Mouse (Mus musculus) limb, embryonic 14.5 days (tissue): ENCODE measurements at regions not wholly inside any gene's neighbourhood (a gene's known extent, or its start where the extent isn't known, plus 50 kb on each side); places are given as distances from the start of the nearest gene placed in this dataset.

Source experiments
- ATAC-seq: fragments of 200-750 bp; cut with Nextera tagmentation; 2 replicates; pipeline ENCODE4 v1.8.0; 2017; ENCODE audit warnings: low read depth, moderate number of reproducible peaks, moderate TSS enrichment; ENCODE audit not compliant: low FRiP score
- DNase-seq: peaks from one replicate; pipeline ENCODE4 v3.0.0-alpha.2; 2015; ENCODE audit warnings: low spot score
- H3K27ac ChIP-seq: fragments of 300-500 bp; sonication (generic); replicated peaks from 2 replicates; pipeline ENCODE4 v1.5.1; 2014; ENCODE audit warnings: low read depth, mild to moderate bottlenecking, low read length, moderate library complexity, mixed read lengths
- H3K27me3 ChIP-seq: fragments of 300-500 bp; sonication (generic); 2 replicates; pipeline ENCODE4 v1.6.1; 2014; ENCODE audit warnings: low read length, mixed read lengths; ENCODE audit not compliant: control insufficient read depth, insufficient read depth
- H3K36me3 ChIP-seq: fragments of 300-500 bp; sonication (generic); 2 replicates; pipeline ENCODE4 v1.6.1; 2014; ENCODE audit warnings: mild to moderate bottlenecking, low read length, moderate library complexity, mixed read lengths; ENCODE audit not compliant: control insufficient read depth, insufficient read depth
- H3K4me1 ChIP-seq: fragments of 300-500 bp; sonication (generic); 2 replicates; pipeline ENCODE4 v1.6.1; 2014; ENCODE audit warnings: antibody characterized with exemption, low read length, mixed read lengths; ENCODE audit not compliant: control insufficient read depth, insufficient read depth
- H3K4me2 ChIP-seq: fragments of 300-500 bp; sonication (generic); replicated peaks from 2 replicates; pipeline ENCODE4 v1.6.1; 2014; ENCODE audit warnings: low read depth, mild to moderate bottlenecking, low read length, moderate library complexity; ENCODE audit not compliant: severe bottlenecking
- H3K4me3 ChIP-seq: fragments of 300-500 bp; sonication (generic); replicated peaks from 2 replicates; pipeline ENCODE4 v1.5.1; 2014; ENCODE audit warnings: low read length
- H3K9ac ChIP-seq: fragments of 300-500 bp; sonication (generic); 2 replicates; pipeline ENCODE4 v1.6.1; 2014; ENCODE audit warnings: mild to moderate bottlenecking, low read depth, low read length, moderate library complexity; ENCODE audit not compliant: severe bottlenecking
- H3K9me3 ChIP-seq: fragments of 300-500 bp; sonication (generic); 2 replicates; pipeline ENCODE4 v1.6.1; 2016; ENCODE audit warnings: low read length; ENCODE audit not compliant: control insufficient read depth
- POLR2A ChIP-seq: fragments of 200-500 bp; IDR thresholded peaks from 2 replicates; pipeline ENCODE4 v1.8.0; 2012; ENCODE audit warnings: inconsistent platforms, mild to moderate bottlenecking, moderate library complexity, borderline replicate concordance; ENCODE audit not compliant: insufficient read depth, insufficient read length; ENCODE audit errors: extremely low read depth
- WGBS: fragments of 180-500 bp; shearing (Covaris S2); extraction: QIAGEN DNeasy Blood & Tissue Kit; methylation state at CpG from one replicate; pipeline ENCODE4 v1.1.7; 2014; 5-methylcytosine and 5-hydroxymethylcytosine counted together

- Histone ChIP-seq H3K9me3 (no peaks in the 10 kb centered on the region), H3K9ac (no peak overlapping the region), H3K36me3 (no peaks in the 10 kb centered on the region), H3K27ac (peak overlapping the region; percentile 33; the same call in 1 of the 2 replicates), H3K4me2 (no peak overlapping the region), H3K4me3 (no peak overlapping the region), H3K4me1 (0 out of 2 replicates have a peak, but pooled peaks cover 4% of the 10 kb centered on the region), H3K27me3 (no peaks in the 10 kb centered on the region)
- DNase-seq (peak; percentile 85), ATAC-seq (peak; percentile 76)
- no peak for TF ChIP-seq POLR2A
- WGBS = 31% methylated on average over 2 of the region's 2 CpGs
These were observed 65.2 kb upstream of the Cabcoco1 start for GRCm38 (mm10) chr10:68606848-68607247.

- TF ChIP-seq POLR2A = no peak
- Histone ChIP-seq H3K4me1 (0 out of 2 replicates have a peak, but pooled peaks cover 3% of the 10 kb centered on the region), H3K27ac (no peak overlapping the region), H3K9me3 (no peaks in the 10 kb centered on the region), H3K27me3 (no peaks in the 10 kb centered on the region), H3K9ac (no peak overlapping the region), H3K36me3 (no peaks in the 10 kb centered on the region), H3K4me2 (no peak overlapping the region), H3K4me3 (no peak overlapping the region)
- WGBS = 78% methylated on average over 9 of the region's 9 CpGs
- no peak for DNase-seq
- no peak for ATAC-seq
These were observed 70.2 kb upstream of the Cabcoco1 start for GRCm38 (mm10) chr10:68611906-68612305.

- Histone ChIP-seq H3K9me3 (no peaks in the 10 kb centered on the region), H3K4me3 (no peak overlapping the region), H3K36me3 (no peaks in the 10 kb centered on the region), H3K27me3 (no peaks in the 10 kb centered on the region), H3K4me1 (no peaks in the 10 kb centered on the region), H3K9ac (no peak overlapping the region), H3K27ac (no peak overlapping the region), H3K4me2 (no peak overlapping the region)
- ATAC-seq (no peak), DNase-seq (no peak)
- WGBS = 77% methylated on average over 3 of the region's 3 CpGs
- TF ChIP-seq POLR2A = no peak
These were observed 71.0 kb upstream of the Cabcoco1 start for GRCm38 (mm10) chr10:68612727-68613126.

- H3K4me2 ChIP-seq = no peak overlapping the region
- no peak overlapping the region for H3K9ac ChIP-seq
- H3K4me3 ChIP-seq = no peak overlapping the region
- WGBS = 26% methylated on average over 5 of the region's 5 CpGs
- 0 out of 2 replicates have a peak, but pooled peaks cover 10% of the 10 kb centered on the region for H3K4me1 ChIP-seq
- DNase-seq (peak; percentile 57), ATAC-seq (peak; percentile 44; the same call in 1 of the 2 replicates)
- H3K9me3 ChIP-seq = no peaks in the 10 kb centered on the region
- no peak overlapping the region for H3K27ac ChIP-seq
- TF ChIP-seq POLR2A = no peak
- no peaks in the 10 kb centered on the region for H3K36me3 ChIP-seq
- no peaks in the 10 kb centered on the region for H3K27me3 ChIP-seq
These were observed 82.1 kb upstream of the Cabcoco1 start for GRCm38 (mm10) chr10:68623786-68624185.

GRCm38 (mm10) chr10:68625329-68625728, 83.6 kb upstream of the Cabcoco1 start:
- 0 out of 2 replicates have a peak, but pooled peaks cover 10% of the 10 kb centered on the region for H3K4me1 ChIP-seq
- H3K27ac ChIP-seq = no peak overlapping the region

GRCm38 (mm10) chr10:68625752-68626151, 84.1 kb upstream of the Cabcoco1 start:
- Histone ChIP-seq H3K9ac (no peak overlapping the region), H3K36me3 (no peaks in the 10 kb centered on the region), H3K27ac (no peak overlapping the region), H3K9me3 (no peaks in the 10 kb centered on the region), H3K4me1 (0 out of 2 replicates have a peak, but pooled peaks cover 10% of the 10 kb centered on the region), H3K27me3 (no peaks in the 10 kb centered on the region), H3K4me2 (no peak overlapping the region), H3K4me3 (no peak overlapping the region)
- no peak for TF ChIP-seq POLR2A
- 31% methylated on average over 2 of the region's 2 CpGs for WGBS
- no peak for DNase-seq
- ATAC-seq = no peak

More at GRCm38 (mm10) chr10:68625329-68625728, 83.6 kb upstream of the Cabcoco1 start:
- ATAC-seq (no peak), DNase-seq (no peak)
- Histone ChIP-seq H3K9me3 (no peaks in the 10 kb centered on the region), H3K27me3 (no peaks in the 10 kb centered on the region), H3K4me2 (no peak overlapping the region), H3K4me3 (no peak overlapping the region), H3K36me3 (no peaks in the 10 kb centered on the region), H3K9ac (no peak overlapping the region)
- no peak for TF ChIP-seq POLR2A
- WGBS = 32% methylated on average over 5 of the region's 5 CpGs
